Mouse (Mus musculus): ENCODE measurements at regions not wholly inside any gene's neighbourhood (a gene's known extent, or its start where the extent isn't known, plus 50 kb on each side); places are given as distances from the start of the nearest gene placed in this dataset.
"Not testable (repeated sequence)": the region's sequence is repeated elsewhere in the genome, so short reads cannot be mapped to it uniquely, and the experiment has no call there.

DNA sequence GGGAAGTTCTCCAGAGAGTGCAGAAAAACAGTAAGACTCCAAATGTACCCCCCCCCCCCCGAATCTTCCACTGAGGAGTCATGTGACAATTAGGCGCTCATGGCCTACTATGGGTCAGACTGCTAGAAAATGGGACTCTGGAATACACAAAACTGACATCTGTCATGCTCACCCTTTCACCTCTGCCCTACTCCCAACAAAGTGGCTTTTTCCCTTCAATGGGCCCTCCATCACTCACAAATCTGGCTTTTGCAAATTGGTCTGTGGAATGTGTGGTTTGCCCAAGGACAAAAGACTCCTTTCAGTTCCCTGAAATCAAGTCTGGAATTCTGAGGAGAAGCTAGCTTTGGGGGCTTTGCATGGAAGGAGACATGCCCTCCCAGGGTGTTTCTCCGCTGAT lies 109.0 kb downstream of the Sox4 start:
- no peak for TF ChIP-seq POLR2A (IDR thresholded peaks at IDR 0.05; ENCODE audit: borderline replicate concordance, extremely low read depth, insufficient read depth, insufficient read length)
- H3K4me2 ChIP-seq (replicated peaks; ENCODE audit: low read depth, low read length, severe bottlenecking), result no peak overlapping the region
- no peak for DNase-seq (ENCODE audit: low spot score)

DNA sequence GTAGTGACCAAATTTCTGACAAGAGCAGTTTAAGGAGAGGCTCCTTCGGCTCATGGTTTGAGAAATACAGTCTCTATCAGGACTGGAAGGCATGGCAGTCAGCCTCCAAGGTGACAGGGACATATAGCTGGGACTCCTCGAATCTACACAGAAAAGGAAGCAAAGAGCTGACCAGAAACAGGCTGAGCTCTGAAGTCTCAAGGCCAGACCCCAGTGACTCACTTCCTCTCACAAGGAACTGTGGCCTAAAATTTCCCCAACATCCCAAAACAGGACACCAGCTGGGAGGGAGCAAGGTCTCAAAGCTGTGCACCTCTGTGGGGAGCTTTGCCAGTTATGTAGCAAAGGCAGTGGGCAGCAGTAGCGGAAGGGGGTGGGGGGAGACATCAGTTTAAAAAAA lies 110.7 kb downstream of the Sox4 start:
- no peak overlapping the region for H3K9ac ChIP-seq (ENCODE audit: low read depth, low read length, severe bottlenecking)
- H3K36me3 ChIP-seq (ENCODE audit: control insufficient read depth, insufficient read depth, low read length), result no peaks in the 10 kb centered on the region
- 79% methylated on average over 3 of the region's 3 CpGs for WGBS
- DNase-seq (ENCODE audit: low spot score), result no peak
- no peak overlapping the region for H3K4me2 ChIP-seq (replicated peaks; ENCODE audit: low read depth, low read length, severe bottlenecking)
- H3K27me3 ChIP-seq (ENCODE audit: control insufficient read depth, insufficient read depth, low read length), result no peaks in the 10 kb centered on the region
- no peak overlapping the region for H3K27ac ChIP-seq (replicated peaks; ENCODE audit: low read depth, low read length)
- no peak for ATAC-seq (ENCODE audit: low FRiP score, low read depth)
- H3K4me3 ChIP-seq (replicated peaks; ENCODE audit: low read length), result no peak overlapping the region
- peaks cover 19% of the 10 kb centered on the region; the same call in 1 of the 2 replicates for H3K4me1 ChIP-seq (ENCODE audit: control insufficient read depth, insufficient read depth, low read length)
- H3K9me3 ChIP-seq (ENCODE audit: control insufficient read depth, low read length), result no peaks in the 10 kb centered on the region
- no peak for TF ChIP-seq POLR2A (IDR thresholded peaks at IDR 0.05; ENCODE audit: borderline replicate concordance, extremely low read depth, insufficient read depth, insufficient read length)

More for the DNA sequence above, 109.0 kb downstream of the Sox4 start:
- Histone ChIP-seq H3K27me3 (ENCODE audit: control insufficient read depth, insufficient read depth, low read length) (no peaks in the 10 kb centered on the region), H3K36me3 (ENCODE audit: control insufficient read depth, insufficient read depth, low read length) (no peaks in the 10 kb centered on the region), H3K4me1 (ENCODE audit: control insufficient read depth, insufficient read depth, low read length) (peaks cover 12% of the 10 kb centered on the region; the same call in 1 of the 2 replicates), H3K4me3 (replicated peaks; ENCODE audit: low read length) (no peak overlapping the region), H3K27ac (replicated peaks; ENCODE audit: low read depth, low read length) (0 out of 2 replicates have a peak overlapping the region, but pooled peaks have one; percentile 33), H3K9me3 (ENCODE audit: control insufficient read depth, low read length) (no peaks in the 10 kb centered on the region), H3K9ac (ENCODE audit: low read depth, low read length, severe bottlenecking) (no peak overlapping the region)
- WGBS, result 81% methylated on average over 3 of the region's 3 CpGs
- ATAC-seq (ENCODE audit: low FRiP score, low read depth), result no peak

DNA sequence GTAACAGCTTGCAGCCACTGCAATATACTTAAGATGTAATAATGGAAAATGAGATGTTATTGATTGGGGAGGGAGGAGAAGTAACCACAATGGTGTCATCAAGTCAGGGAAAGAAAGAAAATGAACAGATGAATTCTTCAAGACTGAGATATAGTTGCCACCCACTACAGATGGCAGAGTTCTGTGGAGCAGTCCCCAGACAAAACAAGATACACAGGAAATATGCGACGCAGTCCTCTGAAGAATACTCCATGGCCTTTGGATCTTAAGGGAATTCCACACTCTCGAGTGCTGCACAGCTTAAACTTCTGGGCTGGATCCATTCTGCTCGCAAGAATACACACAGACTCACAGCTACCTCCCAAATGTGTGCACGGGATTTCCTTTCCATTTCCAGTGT lies 113.4 kb downstream of the Sox4 start:
- no peak for ATAC-seq (ENCODE audit: low FRiP score, low read depth)
- H3K4me2 ChIP-seq (replicated peaks; ENCODE audit: low read depth, low read length, severe bottlenecking), result no peak overlapping the region
- H3K9me3 ChIP-seq (ENCODE audit: control insufficient read depth, low read length), result no peaks in the 10 kb centered on the region
- DNase-seq (ENCODE audit: low spot score), result no peak
- no peak for TF ChIP-seq POLR2A (IDR thresholded peaks at IDR 0.05; ENCODE audit: borderline replicate concordance, extremely low read depth, insufficient read depth, insufficient read length)
- H3K4me3 ChIP-seq (replicated peaks; ENCODE audit: low read length), result no peak overlapping the region
- WGBS, result 79% methylated on average over 5 of the region's 5 CpGs
- no peaks in the 10 kb centered on the region for H3K36me3 ChIP-seq (ENCODE audit: control insufficient read depth, insufficient read depth, low read length)
- no peaks in the 10 kb centered on the region for H3K27me3 ChIP-seq (ENCODE audit: control insufficient read depth, insufficient read depth, low read length)
- H3K4me1 ChIP-seq (ENCODE audit: control insufficient read depth, insufficient read depth, low read length), result peaks cover 13% of the 10 kb centered on the region; the same call in 1 of the 2 replicates
- H3K9ac ChIP-seq (ENCODE audit: low read depth, low read length, severe bottlenecking), result no peak overlapping the region
- no peak overlapping the region for H3K27ac ChIP-seq (replicated peaks; ENCODE audit: low read depth, low read length)

DNA sequence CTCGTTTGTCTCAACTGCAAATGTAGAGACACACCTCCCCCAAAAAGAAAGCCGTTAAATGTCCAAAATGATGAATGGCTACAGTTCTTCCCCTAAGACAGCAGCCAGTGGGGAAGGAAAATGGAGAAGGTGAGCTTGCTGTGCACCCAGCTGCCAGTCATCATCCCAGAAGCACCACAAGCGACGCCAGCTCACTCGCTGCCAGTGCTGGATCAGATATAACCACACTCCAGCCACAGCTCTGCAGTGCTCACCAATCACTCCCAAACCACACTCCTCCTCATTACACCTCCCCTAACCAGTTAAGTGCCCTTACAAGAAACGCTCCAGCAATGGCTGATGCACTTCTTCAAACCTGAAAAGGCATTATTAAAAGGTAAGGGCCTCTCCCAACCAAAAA lies 114.4 kb downstream of the Sox4 start:
- no peak for DNase-seq (ENCODE audit: low spot score)
- Histone ChIP-seq H3K27ac (replicated peaks; ENCODE audit: low read depth, low read length) (no peak overlapping the region), H3K36me3 (ENCODE audit: control insufficient read depth, insufficient read depth, low read length) (no peaks in the 10 kb centered on the region), H3K9me3 (ENCODE audit: control insufficient read depth, low read length) (no peaks in the 10 kb centered on the region), H3K27me3 (ENCODE audit: control insufficient read depth, insufficient read depth, low read length) (no peaks in the 10 kb centered on the region), H3K9ac (ENCODE audit: low read depth, low read length, severe bottlenecking) (no peak overlapping the region), H3K4me1 (ENCODE audit: control insufficient read depth, insufficient read depth, low read length) (peaks cover 7% of the 10 kb centered on the region; the same call in 1 of the 2 replicates), H3K4me2 (replicated peaks; ENCODE audit: low read depth, low read length, severe bottlenecking) (no peak overlapping the region), H3K4me3 (replicated peaks; ENCODE audit: low read length) (no peak overlapping the region)
- no peak for TF ChIP-seq POLR2A (IDR thresholded peaks at IDR 0.05; ENCODE audit: borderline replicate concordance, extremely low read depth, insufficient read depth, insufficient read length)
- ATAC-seq (ENCODE audit: low FRiP score, low read depth), result no peak
- WGBS, result 11% methylated on average over 6 of the region's 6 CpGs

DNA sequence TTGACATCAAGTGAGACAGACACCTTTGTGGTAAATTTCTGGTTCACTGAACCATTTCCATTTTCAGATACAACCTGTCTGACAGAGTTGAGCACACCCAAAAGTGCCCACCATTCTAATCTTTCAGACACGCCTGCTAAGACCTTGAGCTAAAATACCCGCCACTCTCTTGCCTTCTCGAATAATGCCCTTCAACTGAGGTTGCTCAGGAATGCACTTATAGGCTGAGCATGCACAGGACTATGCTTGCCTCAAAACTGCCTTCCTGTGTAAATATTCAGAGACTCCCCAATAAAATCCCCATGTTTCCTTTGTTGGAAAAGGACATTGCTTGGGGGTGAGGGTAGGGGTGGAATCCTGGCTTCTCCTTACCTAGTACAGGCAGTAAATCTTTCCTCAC lies 115.3 kb downstream of the Sox4 start:
- DNase-seq (ENCODE audit: low spot score) (no peak), ATAC-seq (ENCODE audit: low FRiP score, low read depth) (no peak)
- Histone ChIP-seq H3K4me1 (ENCODE audit: control insufficient read depth, insufficient read depth, low read length) (peaks cover 10% of the 10 kb centered on the region; the same call in 1 of the 2 replicates), H3K27ac (replicated peaks; ENCODE audit: low read depth, low read length) (no peak overlapping the region), H3K36me3 (ENCODE audit: control insufficient read depth, insufficient read depth, low read length) (no peaks in the 10 kb centered on the region), H3K27me3 (ENCODE audit: control insufficient read depth, insufficient read depth, low read length) (no peaks in the 10 kb centered on the region), H3K4me2 (replicated peaks; ENCODE audit: low read depth, low read length, severe bottlenecking) (no peak overlapping the region), H3K9me3 (ENCODE audit: control insufficient read depth, low read length) (no peaks in the 10 kb centered on the region), H3K9ac (ENCODE audit: low read depth, low read length, severe bottlenecking) (no peak overlapping the region), H3K4me3 (replicated peaks; ENCODE audit: low read length) (no peak overlapping the region)
- no peak for TF ChIP-seq POLR2A (IDR thresholded peaks at IDR 0.05; ENCODE audit: borderline replicate concordance, extremely low read depth, insufficient read depth, insufficient read length)
- WGBS, result 67% methylated on average over 3 of the region's 3 CpGs

DNA sequence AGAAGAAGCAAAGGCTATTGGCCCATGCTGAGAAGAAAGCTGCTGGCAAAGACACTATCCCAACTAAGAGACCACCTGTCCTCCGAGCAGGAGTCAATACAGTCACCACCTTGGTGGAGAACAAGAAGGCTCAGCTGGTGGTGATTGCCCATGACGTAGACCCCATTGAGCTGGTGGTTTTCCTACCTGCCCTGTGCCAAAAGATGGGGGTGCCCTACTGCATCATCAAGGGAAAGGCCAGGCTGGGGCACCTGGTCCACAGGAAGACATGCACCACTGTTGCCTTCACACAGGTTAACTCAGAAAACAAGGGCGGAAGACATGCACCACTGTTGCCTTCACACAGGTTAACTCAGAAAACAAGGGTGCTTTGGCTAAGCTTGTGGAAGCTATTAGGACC lies 116.3 kb downstream of the Sox4 start:
- DNase-seq (ENCODE audit: low spot score); H3K36me3 ChIP-seq (ENCODE audit: control insufficient read depth, insufficient read depth, low read length); ATAC-seq (ENCODE audit: low FRiP score, low read depth); H3K9me3 ChIP-seq (ENCODE audit: control insufficient read depth, low read length); H3K9ac ChIP-seq (ENCODE audit: low read depth, low read length, severe bottlenecking); H3K4me3 ChIP-seq (replicated peaks; ENCODE audit: low read length); H3K4me2 ChIP-seq (replicated peaks; ENCODE audit: low read depth, low read length, severe bottlenecking); H3K27ac ChIP-seq (replicated peaks; ENCODE audit: low read depth, low read length); H3K27me3 ChIP-seq (ENCODE audit: control insufficient read depth, insufficient read depth, low read length): not testable (repeated sequence)
- 100% methylated on average over 2 of the region's 3 CpGs for WGBS
- H3K4me1 ChIP-seq (ENCODE audit: control insufficient read depth, insufficient read depth, low read length), result peaks cover 13% of the 10 kb centered on the region; the same call in 1 of the 2 replicates
